Mouse (Mus musculus): ENCODE data around the gene Gm3646.

GRCm38 (mm10) chr1:39824902-39825301 is 19.8 kb upstream of the Gm3646 start:
- TF ChIP-seq CTCF (IDR thresholded peaks at IDR 0.05; ENCODE audit: low read depth) (no peak), EP300 (IDR thresholded peaks at IDR 0.05; ENCODE audit: low read depth) (no peak)
